Mouse (Mus musculus): Measurements from ENCODE around the gene Acsl1. TPM values are rescaled to one million over a fixed set of nuclear protein-coding genes. Genes with fewer than 3 reads are reported as not detected.

The Acsl1 gene
- polyA plus RNA-seq, 1 experiment, result 31.2 TPM

- no peak for DNase-seq
- H3K27me3 ChIP-seq (ENCODE audit: control insufficient read depth, insufficient read depth, low read length), result no peaks in the 10 kb centered on the region
- H3K27ac ChIP-seq (ENCODE audit: control insufficient read depth, insufficient read depth, low read length), result no peak overlapping the region
- H3K4me3 ChIP-seq (ENCODE audit: control insufficient read depth, insufficient read depth, low read length), result no peak overlapping the region
- H3K4me1 ChIP-seq (replicated peaks; ENCODE audit: control insufficient read depth, insufficient read depth, low read length), result no peaks in the 10 kb centered on the region
- no peaks in the 10 kb centered on the region for H3K36me3 ChIP-seq (ENCODE audit: control insufficient read depth, insufficient read depth, low read length)
- TF ChIP-seq POLR2A (IDR thresholded peaks at IDR 0.05; ENCODE audit: control insufficient read depth, extremely low read depth, insufficient read depth, low read length, poor library complexity), result no peak
- TF ChIP-seq CTCF (IDR thresholded peaks at IDR 0.05; ENCODE audit: borderline replicate concordance, control insufficient read depth, extremely low read depth, insufficient read depth, low read length, poor library complexity), result no peak
- 84% methylated on average over 8 of the region's 8 CpGs for WGBS
Observed at GRCm38 (mm10) chr8:46449723-46450251, 21.1 kb upstream of the Acsl1 start.

- 82% methylated on average over 6 of the region's 6 CpGs for WGBS
- no peaks in the 10 kb centered on the region for H3K36me3 ChIP-seq (ENCODE audit: control insufficient read depth, insufficient read depth, low read length)
- no peaks in the 10 kb centered on the region for H3K27me3 ChIP-seq (ENCODE audit: control insufficient read depth, insufficient read depth, low read length)
- DNase-seq, result no peak
- H3K4me3 ChIP-seq (ENCODE audit: control insufficient read depth, insufficient read depth, low read length), result no peak overlapping the region
- TF ChIP-seq POLR2A (IDR thresholded peaks at IDR 0.05; ENCODE audit: control insufficient read depth, extremely low read depth, insufficient read depth, low read length, poor library complexity) (no peak), CTCF (IDR thresholded peaks at IDR 0.05; ENCODE audit: borderline replicate concordance, control insufficient read depth, extremely low read depth, insufficient read depth, low read length, poor library complexity) (no peak)
- no peaks in the 10 kb centered on the region for H3K4me1 ChIP-seq (replicated peaks; ENCODE audit: control insufficient read depth, insufficient read depth, low read length)
- H3K27ac ChIP-seq (ENCODE audit: control insufficient read depth, insufficient read depth, low read length), result no peak overlapping the region
Observed at GRCm38 (mm10) chr8:46458215-46458811, 12.5 kb upstream of the Acsl1 start.

GRCm38 (mm10) chr8:46468400-46468799 is 2.4 kb upstream of the Acsl1 start:
- no peak overlapping the region for H3K27ac ChIP-seq (ENCODE audit: control insufficient read depth, insufficient read depth, low read length)
- H3K4me1 ChIP-seq (replicated peaks; ENCODE audit: control insufficient read depth, insufficient read depth, low read length), result peaks cover 5% of the 10 kb centered on the region
- H3K27me3 ChIP-seq (ENCODE audit: control insufficient read depth, insufficient read depth, low read length), result no peaks in the 10 kb centered on the region
- no peak for DNase-seq
- H3K4me3 ChIP-seq (ENCODE audit: control insufficient read depth, insufficient read depth, low read length), result no peak overlapping the region
- H3K36me3 ChIP-seq (ENCODE audit: control insufficient read depth, insufficient read depth, low read length), result no peaks in the 10 kb centered on the region
- 19% methylated on average over 2 of the region's 2 CpGs for WGBS
- TF ChIP-seq POLR2A (IDR thresholded peaks at IDR 0.05; ENCODE audit: control insufficient read depth, extremely low read depth, insufficient read depth, low read length, poor library complexity) (no peak), CTCF (IDR thresholded peaks at IDR 0.05; ENCODE audit: borderline replicate concordance, control insufficient read depth, extremely low read depth, insufficient read depth, low read length, poor library complexity) (no peak)

GRCm38 (mm10) chr8:46469071-46469769 is 1.6 kb upstream of the Acsl1 start:
- Histone ChIP-seq H3K4me3 (ENCODE audit: control insufficient read depth, insufficient read depth, low read length) (no peak overlapping the region), H3K36me3 (ENCODE audit: control insufficient read depth, insufficient read depth, low read length) (no peaks in the 10 kb centered on the region), H3K27me3 (ENCODE audit: control insufficient read depth, insufficient read depth, low read length) (no peaks in the 10 kb centered on the region), H3K27ac (ENCODE audit: control insufficient read depth, insufficient read depth, low read length) (no peak overlapping the region), H3K4me1 (replicated peaks; ENCODE audit: control insufficient read depth, insufficient read depth, low read length) (peaks cover 5% of the 10 kb centered on the region)
- no peak for DNase-seq
- 97% methylated on average over 8 of the region's 8 CpGs for WGBS
- TF ChIP-seq CTCF (IDR thresholded peaks at IDR 0.05; ENCODE audit: borderline replicate concordance, control insufficient read depth, extremely low read depth, insufficient read depth, low read length, poor library complexity) (no peak), POLR2A (IDR thresholded peaks at IDR 0.05; ENCODE audit: control insufficient read depth, extremely low read depth, insufficient read depth, low read length, poor library complexity) (no peak)

- 44% methylated on average over 15 of the region's 15 CpGs for WGBS
- Histone ChIP-seq H3K4me1 (replicated peaks; ENCODE audit: control insufficient read depth, insufficient read depth, low read length) (peaks cover 5% of the 10 kb centered on the region), H3K4me3 (ENCODE audit: control insufficient read depth, insufficient read depth, low read length) (peak overlapping the region; percentile 74), H3K27ac (ENCODE audit: control insufficient read depth, insufficient read depth, low read length) (no peak overlapping the region), H3K36me3 (ENCODE audit: control insufficient read depth, insufficient read depth, low read length) (no peaks in the 10 kb centered on the region), H3K27me3 (ENCODE audit: control insufficient read depth, insufficient read depth, low read length) (no peaks in the 10 kb centered on the region)
- TF ChIP-seq POLR2A (IDR thresholded peaks at IDR 0.05; ENCODE audit: control insufficient read depth, extremely low read depth, insufficient read depth, low read length, poor library complexity) (no peak), CTCF (IDR thresholded peaks at IDR 0.05; ENCODE audit: borderline replicate concordance, control insufficient read depth, extremely low read depth, insufficient read depth, low read length, poor library complexity) (no peak)
- DNase-seq, result peak; percentile 8
Observed at GRCm38 (mm10) chr8:46470091-46470791, 596 bp upstream of the Acsl1 start.

- Histone ChIP-seq H3K4me1 (replicated peaks; ENCODE audit: control insufficient read depth, insufficient read depth, low read length) (peaks cover 5% of the 10 kb centered on the region), H3K4me3 (ENCODE audit: control insufficient read depth, insufficient read depth, low read length) (no peak overlapping the region)
- 22% methylated on average over 9 of the region's 9 CpGs for WGBS
Observed at GRCm38 (mm10) chr8:46471926-46472485, 1.2 kb downstream of the Acsl1 start.

More at GRCm38 (mm10) chr8:46471926-46472485, 1.2 kb downstream of the Acsl1 start:
- Histone ChIP-seq H3K27ac (ENCODE audit: control insufficient read depth, insufficient read depth, low read length) (no peak overlapping the region), H3K27me3 (ENCODE audit: control insufficient read depth, insufficient read depth, low read length) (no peaks in the 10 kb centered on the region), H3K36me3 (ENCODE audit: control insufficient read depth, insufficient read depth, low read length) (no peaks in the 10 kb centered on the region)
- TF ChIP-seq POLR2A (IDR thresholded peaks at IDR 0.05; ENCODE audit: control insufficient read depth, extremely low read depth, insufficient read depth, low read length, poor library complexity), result no peak
- TF ChIP-seq CTCF (IDR thresholded peaks at IDR 0.05; ENCODE audit: borderline replicate concordance, control insufficient read depth, extremely low read depth, insufficient read depth, low read length, poor library complexity), result no peak
- no peak for DNase-seq
